Mouse (Mus musculus): ENCODE data around the gene Ajap1.
A peak's percentile ranks its signal among the peaks of the same experiment; 100 is the strongest.

The Ajap1 gene

GRCm38 (mm10) chr4:153482459-153483338 lies at the start of gene Ajap1:
Ajap1 (minus strand) TSS chr4:153482811.
- peak; percentile 11 for DNase-seq (ENCODE audit: low spot score)

- DNase-seq (ENCODE audit: low spot score), result no peak
Observed at GRCm38 (mm10) chr4:153530536-153530935, 47.9 kb upstream of the Ajap1 start.

- DNase-seq (ENCODE audit: low spot score), result no peak
Observed at GRCm38 (mm10) chr4:153521601-153522000, 39.0 kb upstream of the Ajap1 start.

GRCm38 (mm10) chr4:153519888-153520287 lies 37.3 kb upstream of the Ajap1 start:
- no peak for DNase-seq (ENCODE audit: low spot score)

- no peak for DNase-seq (ENCODE audit: low spot score)
Observed at GRCm38 (mm10) chr4:153519289-153519688, 36.7 kb upstream of the Ajap1 start.

GRCm38 (mm10) chr4:153515786-153516185 lies 33.2 kb upstream of the Ajap1 start:
- no peak for DNase-seq (ENCODE audit: low spot score)

GRCm38 (mm10) chr4:153514071-153514470 lies 31.5 kb upstream of the Ajap1 start:
- DNase-seq (ENCODE audit: low spot score), result no peak

- peak; percentile 6 for DNase-seq (ENCODE audit: low spot score)
Observed at GRCm38 (mm10) chr4:153511530-153511929, 28.9 kb upstream of the Ajap1 start.

GRCm38 (mm10) chr4:153501936-153502335 lies 19.3 kb upstream of the Ajap1 start:
- no peak for DNase-seq (ENCODE audit: low spot score)

- DNase-seq (ENCODE audit: low spot score), result no peak
Observed at GRCm38 (mm10) chr4:153492444-153492843, 9.8 kb upstream of the Ajap1 start.

GRCm38 (mm10) chr4:153489116-153489515 lies 6.5 kb upstream of the Ajap1 start:
- DNase-seq (ENCODE audit: low spot score), result no peak

GRCm38 (mm10) chr4:153485913-153486312 lies 3.3 kb upstream of the Ajap1 start:
- DNase-seq (ENCODE audit: low spot score), result no peak

- peak; percentile 41 for DNase-seq (ENCODE audit: low spot score)
Observed at GRCm38 (mm10) chr4:153484392-153484791, 1.8 kb upstream of the Ajap1 start.

- DNase-seq (ENCODE audit: low spot score), result no peak
Observed at GRCm38 (mm10) chr4:153481361-153482234, 1.0 kb downstream of the Ajap1 start.

- peak; percentile 13 for DNase-seq (ENCODE audit: low spot score)
Observed at GRCm38 (mm10) chr4:153480551-153481262, 1.9 kb downstream of the Ajap1 start.

- no peak for DNase-seq (ENCODE audit: low spot score)
Observed at GRCm38 (mm10) chr4:153479144-153479543, 3.5 kb downstream of the Ajap1 start.

- DNase-seq (ENCODE audit: low spot score), result no peak
Observed at GRCm38 (mm10) chr4:153473480-153474252, 8.9 kb downstream of the Ajap1 start.

- no peak for DNase-seq (ENCODE audit: low spot score)
Observed at GRCm38 (mm10) chr4:153469712-153470111, 12.9 kb downstream of the Ajap1 start.

GRCm38 (mm10) chr4:153459934-153460333 lies 22.7 kb downstream of the Ajap1 start:
- no peak for DNase-seq (ENCODE audit: low spot score)

- no peak for DNase-seq (ENCODE audit: low spot score)
Observed at GRCm38 (mm10) chr4:153459503-153459902, 23.1 kb downstream of the Ajap1 start.

- DNase-seq (ENCODE audit: low spot score), result no peak
Observed at GRCm38 (mm10) chr4:153458821-153459220, 23.8 kb downstream of the Ajap1 start.
